Mouse (Mus musculus) thymus, postnatal 4 days (tissue): Measurements from ENCODE around the gene Tmem119.
"Not testable (repeated sequence)": the region's sequence is repeated elsewhere in the genome, so short reads cannot be mapped to it uniquely, and the experiment has no call there.

ENCODE experiments used
- DNase-seq: peaks from one replicate; pipeline ENCODE4 v3.0.0; 2021

Tmem119 gene

DNA sequence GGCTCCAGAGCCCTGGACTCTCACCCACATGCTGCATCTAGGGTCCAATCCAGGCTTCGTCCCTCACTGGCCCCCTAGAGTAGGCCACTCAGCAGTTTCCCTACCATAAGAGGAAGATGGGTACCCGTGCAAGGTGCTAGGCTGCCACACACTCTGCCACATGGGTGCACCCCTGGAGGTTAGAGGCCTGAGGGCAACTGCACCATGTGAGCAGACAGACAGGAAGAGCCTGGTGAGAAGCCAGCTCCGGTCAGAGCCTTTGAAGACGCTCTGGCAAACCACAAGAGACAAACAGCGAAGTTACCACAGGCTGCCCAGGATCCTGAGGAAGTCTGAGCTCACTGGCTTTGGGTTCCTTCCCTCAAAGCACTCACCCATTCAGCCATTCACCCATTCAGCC lies 13.3 kb downstream of the Tmem119 start:
- DNase-seq, result peak; percentile 47

DNA sequence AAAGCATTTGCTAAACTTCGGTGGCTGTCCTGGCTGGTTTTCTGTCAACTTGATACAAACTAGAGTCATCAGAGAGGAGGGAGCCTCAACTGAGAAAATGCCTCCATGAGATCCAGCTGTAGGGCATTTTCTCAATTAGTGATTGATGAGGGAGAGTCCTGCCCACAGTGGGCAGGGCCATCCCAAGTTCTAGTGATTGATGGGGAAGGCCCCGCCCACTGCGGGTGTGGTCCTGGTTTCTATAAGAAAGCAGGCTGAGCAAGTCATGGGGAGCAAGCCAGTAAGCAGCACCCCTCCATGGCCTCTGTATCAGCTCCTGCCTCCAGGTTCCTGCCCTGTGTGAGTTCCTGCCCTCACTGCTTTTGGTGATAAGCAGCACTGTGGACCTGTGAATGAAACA lies 16.2 kb downstream of the Tmem119 start:
- not testable (repeated sequence) for DNase-seq

- DNase-seq, result no peak
Observed at GRCm38 (mm10) chr5:113783581-113784001, 16.7 kb downstream of the Tmem119 start.

GRCm38 (mm10) chr5:113782624-113783023 lies 17.7 kb downstream of the Tmem119 start:
- no peak for DNase-seq

DNA sequence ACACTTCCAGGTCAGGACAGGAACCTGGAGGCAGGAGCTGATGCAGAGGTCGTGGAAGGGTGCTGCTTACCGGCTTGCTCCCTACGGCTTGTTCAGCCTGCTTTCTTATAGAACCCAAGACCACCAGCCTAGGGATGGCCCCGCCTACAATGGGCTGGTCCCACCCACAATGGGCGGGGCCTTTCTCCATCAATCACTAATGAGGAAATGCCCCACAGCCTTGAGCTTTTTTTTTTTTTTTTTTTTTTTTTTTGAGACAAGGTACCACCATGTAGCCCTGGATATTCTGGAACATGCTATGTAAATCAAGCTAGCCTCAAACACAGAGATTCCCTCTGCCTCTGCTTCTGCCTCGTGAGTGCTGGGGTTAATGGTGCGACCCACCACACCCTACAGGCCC lies 18.4 kb downstream of the Tmem119 start:
- no peak for DNase-seq

DNA sequence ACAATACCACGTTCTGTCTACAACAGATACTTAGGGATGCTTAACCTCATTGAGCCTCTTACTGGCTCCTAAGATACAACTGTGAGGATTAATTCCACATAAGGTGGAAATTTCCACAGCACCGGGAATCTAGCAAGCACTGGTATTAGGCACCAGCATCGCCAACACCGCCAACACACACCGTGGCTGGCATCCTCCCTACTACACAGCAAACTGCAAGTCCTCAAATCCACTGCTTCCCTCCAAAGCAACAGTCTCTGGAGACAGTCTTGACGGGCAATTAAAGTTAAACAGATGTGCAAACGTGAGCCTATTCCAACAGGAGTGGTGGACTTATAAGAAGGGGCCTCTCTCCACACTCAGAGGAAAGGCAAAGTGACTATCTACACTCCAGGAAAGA lies 19.1 kb downstream of the Tmem119 start:
- DNase-seq, result no peak

DNA sequence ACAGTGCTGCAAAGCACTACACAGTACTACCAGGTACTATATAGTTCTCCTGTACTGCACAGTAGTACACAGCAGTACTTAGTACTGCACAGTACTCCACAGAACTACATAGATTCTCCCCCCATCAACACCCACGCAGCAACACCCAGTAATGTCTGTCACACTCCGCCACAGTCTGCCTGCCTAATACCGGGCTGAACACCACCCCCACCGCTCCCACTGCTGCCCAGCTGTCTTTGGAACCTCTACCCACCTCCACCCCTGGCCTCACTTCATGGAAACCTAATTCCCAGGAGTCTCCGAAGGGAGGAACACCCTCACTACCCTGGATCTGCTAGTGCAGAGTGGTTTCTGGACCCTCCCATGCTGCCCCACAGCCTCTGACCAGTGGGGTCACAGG lies 19.6 kb downstream of the Tmem119 start:
- no peak for DNase-seq

DNA sequence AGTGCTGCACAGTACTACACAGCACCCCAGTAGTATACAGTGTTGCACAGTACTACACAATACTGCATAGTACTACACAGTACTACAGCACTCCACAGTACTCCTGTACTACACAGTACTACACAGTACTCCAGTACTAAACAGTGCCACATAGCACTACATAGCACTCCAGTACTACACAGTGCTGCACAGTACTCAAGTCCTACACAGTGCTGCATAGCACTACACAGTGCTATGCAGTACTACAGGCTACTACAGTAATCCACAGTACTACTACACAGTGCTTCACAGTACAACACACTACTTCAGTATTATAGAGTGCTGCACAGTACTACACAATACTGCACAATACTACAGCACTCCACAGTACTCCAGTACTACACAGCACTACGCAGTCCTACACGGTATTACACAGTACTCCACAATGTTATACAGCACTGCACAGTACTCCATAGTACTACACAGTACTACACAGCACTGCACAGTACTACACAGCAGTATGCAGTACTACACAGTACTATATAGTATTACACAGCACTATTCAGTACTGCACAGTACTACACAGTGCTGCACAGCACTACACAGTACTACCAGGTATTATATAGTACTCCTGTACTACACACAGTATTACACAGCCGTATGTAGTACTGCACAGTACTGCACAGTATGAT lies 20.1 kb downstream of the Tmem119 start:
- DNase-seq, result no peak

- no peak for DNase-seq
Observed at GRCm38 (mm10) chr5:113779569-113779968, 20.7 kb downstream of the Tmem119 start.

DNA sequence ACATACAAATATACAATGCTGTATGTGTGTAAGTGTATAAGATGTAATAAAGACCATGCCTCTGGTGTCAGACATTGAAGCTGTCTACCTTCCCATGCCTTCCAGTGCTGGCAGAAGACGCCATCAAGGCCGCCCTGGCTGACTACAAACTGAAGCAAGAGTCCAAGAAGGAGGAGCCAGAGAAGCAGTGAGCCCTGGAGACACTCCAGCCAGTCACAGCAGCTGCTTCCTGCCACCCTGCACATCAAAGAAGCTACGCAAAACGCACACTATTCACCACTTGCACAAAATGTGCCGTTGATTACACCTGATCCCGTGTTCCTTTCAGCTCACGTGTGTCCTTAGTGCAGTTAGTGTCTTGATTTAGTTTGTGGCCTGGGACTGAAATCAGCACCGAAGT lies 22.6 kb downstream of the Tmem119 start:
- DNase-seq, result not testable (repeated sequence)

DNA sequence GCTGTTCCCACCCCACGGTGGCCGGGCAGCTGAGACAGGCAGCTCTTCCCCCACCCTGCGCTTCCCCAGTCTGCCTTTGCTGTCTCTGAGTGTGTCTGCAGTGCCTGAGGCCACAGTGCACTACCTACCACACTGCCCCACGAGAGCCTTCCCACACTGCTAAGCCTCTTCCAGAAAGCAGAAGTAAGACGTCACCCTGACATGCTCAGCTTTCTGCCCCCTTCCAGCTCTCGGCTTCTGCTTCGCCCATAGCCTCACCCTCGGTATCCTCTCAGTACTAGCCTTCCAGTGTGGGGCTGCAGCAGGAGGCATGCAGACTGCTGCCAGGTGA lies 23.5 kb downstream of the Tmem119 start:
- DNase-seq, result no peak

GRCm38 (mm10) chr5:113776128-113776895 lies 24.0 kb downstream of the Tmem119 start:
- DNase-seq, result no peak

- DNase-seq, result no peak
Observed at GRCm38 (mm10) chr5:113775585-113775984, 24.7 kb downstream of the Tmem119 start.

GRCm38 (mm10) chr5:113773664-113774063 lies 26.7 kb downstream of the Tmem119 start:
- DNase-seq, result peak; percentile 97

- DNase-seq, result no peak
Observed at GRCm38 (mm10) chr5:113772905-113773519, 27.3 kb downstream of the Tmem119 start.

DNA sequence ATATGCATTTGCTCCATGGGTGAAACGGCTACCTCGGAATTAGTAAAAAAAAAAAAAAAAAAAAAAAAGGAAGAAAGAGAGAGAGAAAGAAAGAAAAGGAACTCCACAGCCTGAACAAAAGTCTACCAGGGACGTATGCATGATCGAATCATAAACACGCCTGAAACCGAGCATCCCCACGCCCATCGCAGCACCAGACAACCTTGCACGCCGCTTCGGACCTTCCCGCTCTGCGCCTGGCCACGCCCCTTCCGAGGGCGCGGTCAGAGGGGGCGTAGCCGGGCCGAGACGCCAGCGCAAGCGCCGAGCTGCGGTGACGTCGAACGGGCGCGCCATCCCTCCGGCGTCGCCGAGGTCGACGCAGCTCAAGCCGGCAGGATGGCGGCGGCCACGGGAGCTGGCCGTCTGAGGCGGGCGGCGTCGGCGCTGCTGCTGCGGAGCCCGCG lies 27.8 kb downstream of the Tmem119 start, which contains the start of the genes Sart3 and Iscu:
TSS of gene Sart3 (minus strand) at position 61 of the 446 bp plus-strand sequence.
TSS of gene Iscu (plus strand) at position 299 of the 446 bp plus-strand sequence.
- DNase-seq, result peak; percentile 98

DNA sequence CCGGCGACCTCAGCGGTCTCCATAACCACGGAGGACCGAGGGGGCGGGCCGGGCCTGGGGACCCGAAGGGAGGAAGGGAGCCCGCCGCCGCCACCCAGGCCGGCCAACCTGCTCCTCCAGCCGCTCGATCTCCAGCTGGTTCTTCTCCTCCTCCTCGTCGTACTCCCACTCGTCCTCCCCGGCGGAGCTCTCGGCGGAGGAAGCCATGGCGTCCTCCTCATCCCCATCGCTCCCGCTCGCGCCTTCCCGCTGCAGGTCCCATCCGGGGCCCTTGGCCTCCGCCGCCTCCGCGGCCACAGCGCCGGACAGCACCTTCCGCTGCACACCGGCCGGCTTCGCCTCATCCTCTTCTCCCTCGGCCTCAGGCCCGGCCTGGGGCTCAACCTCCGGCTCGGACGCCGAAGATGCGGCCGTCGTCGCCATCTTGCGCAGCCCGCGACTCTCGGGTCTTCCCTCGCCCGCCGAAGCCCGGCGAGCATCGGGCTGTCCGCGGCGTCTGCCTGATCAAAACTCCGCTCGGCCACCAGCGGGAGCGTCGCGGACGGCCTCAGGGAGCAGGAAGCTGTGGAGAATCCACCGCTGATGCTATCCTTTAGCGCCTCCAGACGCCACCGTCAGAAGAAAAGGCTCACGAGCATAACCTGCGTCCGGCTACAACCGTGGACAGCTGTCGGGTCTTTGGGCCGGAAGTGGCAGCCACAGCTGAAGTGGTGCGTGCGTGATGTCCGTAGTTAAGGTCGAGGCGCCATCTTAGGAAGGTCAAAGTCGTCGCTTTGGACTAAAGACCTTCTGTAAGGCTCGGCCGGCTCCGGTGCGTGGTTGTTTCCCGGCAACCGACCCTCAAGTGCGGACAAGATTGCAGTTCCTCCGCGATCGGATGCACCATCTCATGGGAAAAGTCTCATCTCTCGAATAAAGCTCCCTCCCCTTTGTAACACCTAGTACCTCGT lies 28.8 kb downstream of the Tmem119 start:
- peak; percentile 86 for DNase-seq

DNA sequence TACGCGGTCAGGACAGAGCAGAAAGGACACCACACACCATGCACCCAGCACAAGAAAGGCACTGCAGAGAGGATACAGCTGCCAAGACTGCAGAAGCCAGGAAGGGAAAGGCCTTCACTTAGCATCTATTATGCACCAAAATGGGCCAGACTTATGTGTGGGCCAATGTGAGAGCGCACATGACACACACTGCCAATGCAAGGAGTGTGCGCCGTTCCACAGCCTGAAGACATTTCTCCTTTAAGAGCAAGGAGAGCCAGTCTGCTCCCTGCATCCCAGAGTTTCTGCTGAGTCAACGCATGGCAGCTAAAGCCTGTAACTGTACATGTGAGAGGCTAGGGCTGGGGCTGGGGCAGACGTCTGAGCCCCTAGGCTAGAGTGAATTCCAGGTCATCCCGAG lies 31.5 kb downstream of the Tmem119 start:
- no peak for DNase-seq

GRCm38 (mm10) chr5:113765641-113766526 lies 34.4 kb downstream of the Tmem119 start:
- DNase-seq, result no peak

DNA sequence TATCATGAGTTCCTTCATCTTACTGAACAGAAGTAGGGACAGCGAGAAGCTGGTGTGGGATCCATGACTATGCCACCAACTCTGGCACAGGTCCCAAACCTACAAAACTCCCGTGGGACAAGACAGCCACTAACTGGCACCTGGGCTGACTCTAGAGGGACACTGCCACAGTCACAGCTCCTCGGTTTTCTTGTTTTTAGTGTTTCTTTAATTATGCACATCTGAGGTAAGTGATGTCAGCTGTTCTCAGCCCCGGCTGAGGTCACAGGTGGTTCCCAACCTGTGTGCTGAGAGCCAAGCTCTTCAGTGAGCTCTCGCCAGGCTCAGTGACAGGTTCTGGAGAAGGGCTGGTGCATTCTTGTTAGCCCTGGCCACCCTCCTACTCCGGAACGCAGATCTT lies 35.9 kb downstream of the Tmem119 start:
- no peak for DNase-seq

GRCm38 (mm10) chr5:113761585-113761984 lies 38.7 kb downstream of the Tmem119 start:
- no peak for DNase-seq
